Mouse (Mus musculus) limb, embryonic 14.5 days (tissue): Measurements from ENCODE around the gene Nkiras1. TPM values are rescaled to one million over a fixed set of nuclear protein-coding genes. Genes with fewer than 3 reads are reported as not detected.

ENCODE experiments used
- ATAC-seq: fragments of 200-750 bp; cut with Nextera tagmentation; 2 replicates; pipeline ENCODE4 v1.8.0; 2017; ENCODE audit warnings: low read depth, moderate number of reproducible peaks, moderate TSS enrichment; ENCODE audit not compliant: low FRiP score
- DNase-seq: peaks from one replicate; pipeline ENCODE4 v3.0.0-alpha.2; 2015; ENCODE audit warnings: low spot score
- H3K27ac ChIP-seq: fragments of 300-500 bp; sonication (generic); replicated peaks from 2 replicates; pipeline ENCODE4 v1.5.1; 2014; ENCODE audit warnings: low read depth, mild to moderate bottlenecking, low read length, moderate library complexity, mixed read lengths
- H3K27me3 ChIP-seq: fragments of 300-500 bp; sonication (generic); 2 replicates; pipeline ENCODE4 v1.6.1; 2014; ENCODE audit warnings: low read length, mixed read lengths; ENCODE audit not compliant: control insufficient read depth, insufficient read depth
- H3K36me3 ChIP-seq: fragments of 300-500 bp; sonication (generic); 2 replicates; pipeline ENCODE4 v1.6.1; 2014; ENCODE audit warnings: mild to moderate bottlenecking, low read length, moderate library complexity, mixed read lengths; ENCODE audit not compliant: control insufficient read depth, insufficient read depth
- H3K4me1 ChIP-seq: fragments of 300-500 bp; sonication (generic); 2 replicates; pipeline ENCODE4 v1.6.1; 2014; ENCODE audit warnings: antibody characterized with exemption, low read length, mixed read lengths; ENCODE audit not compliant: control insufficient read depth, insufficient read depth
- H3K4me2 ChIP-seq: fragments of 300-500 bp; sonication (generic); replicated peaks from 2 replicates; pipeline ENCODE4 v1.6.1; 2014; ENCODE audit warnings: low read depth, mild to moderate bottlenecking, low read length, moderate library complexity; ENCODE audit not compliant: severe bottlenecking
- H3K4me3 ChIP-seq: fragments of 300-500 bp; sonication (generic); replicated peaks from 2 replicates; pipeline ENCODE4 v1.5.1; 2014; ENCODE audit warnings: low read length
- H3K9ac ChIP-seq: fragments of 300-500 bp; sonication (generic); 2 replicates; pipeline ENCODE4 v1.6.1; 2014; ENCODE audit warnings: mild to moderate bottlenecking, low read depth, low read length, moderate library complexity; ENCODE audit not compliant: severe bottlenecking
- H3K9me3 ChIP-seq: fragments of 300-500 bp; sonication (generic); 2 replicates; pipeline ENCODE4 v1.6.1; 2016; ENCODE audit warnings: low read length; ENCODE audit not compliant: control insufficient read depth
- POLR2A ChIP-seq: fragments of 200-500 bp; IDR thresholded peaks from 2 replicates; pipeline ENCODE4 v1.8.0; 2012; ENCODE audit warnings: inconsistent platforms, mild to moderate bottlenecking, moderate library complexity, borderline replicate concordance; ENCODE audit not compliant: insufficient read depth, insufficient read length; ENCODE audit errors: extremely low read depth
- WGBS: fragments of 180-500 bp; shearing (Covaris S2); extraction: QIAGEN DNeasy Blood & Tissue Kit; methylation state at CpG from one replicate; pipeline ENCODE4 v1.1.7; 2014; 5-methylcytosine and 5-hydroxymethylcytosine counted together
- polyA plus RNA-seq, 2 experiments: library from polyadenylated mRNA; depleted of rRNA in 1 of 2; stranded (reverse) in 1 of 2; unstranded in 1 of 2; fragments of >200 nt; fragmentation: Nextera tagmentation in 1 of 2; extraction: Ambion mirVana in 1 of 2; gene quantifications; 2 replicates each; pipeline versions ENCODE4 v1.2.1 to v1.2.3; 2012 to 2014

Gene Nkiras1
- polyA plus RNA-seq, 2 experiments = 18.5 to 25.0 TPM

DNA sequence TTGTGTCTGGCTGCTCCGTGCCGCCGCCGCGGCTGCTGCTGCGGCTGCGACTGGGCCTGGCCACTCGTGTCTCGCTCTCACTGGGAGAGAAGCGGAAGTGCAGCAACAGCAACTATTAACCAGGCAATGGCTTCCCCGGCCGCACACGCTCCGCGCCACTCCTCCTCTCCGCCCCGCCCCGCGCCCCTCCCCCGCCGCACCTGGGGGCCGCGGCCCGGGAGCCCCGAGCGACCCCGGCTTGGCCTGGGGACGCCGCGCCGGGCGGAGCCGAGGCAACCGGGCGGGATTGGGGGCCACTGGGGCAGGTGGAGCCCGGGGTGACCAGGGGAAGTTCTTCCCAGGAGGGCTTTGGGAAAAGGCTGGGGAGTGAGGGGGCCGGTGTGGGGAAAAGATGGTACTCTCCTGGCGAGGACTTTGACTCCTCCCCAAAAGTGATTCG is 60.8 kb downstream of the Nkiras1 start, which contains the start of gene Ube2e1:
Gene Ube2e1, minus strand, starts transcription at position 167 of the 439 bp plus-strand sequence.
- DNase-seq (peak; percentile 75), ATAC-seq (peak; percentile 90)
- peak within 1 kb of the TSS; percentile 87 for H3K27ac ChIP-seq
- peaks cover 24% of the 10 kb centered on the region for H3K4me1 ChIP-seq
- peak within 1 kb of the TSS; percentile 94 for H3K4me3 ChIP-seq
- H3K36me3 ChIP-seq = peaks cover 7% of the 10 kb centered on the region; the same call in 1 of the 2 replicates
- H3K27me3 ChIP-seq = no peaks in the 10 kb centered on the region
- under 1% methylated on average over 25 of the region's 39 CpGs for whole genome bisulfite sequencing
- H3K9ac ChIP-seq = peak within 1 kb of the TSS; percentile 98
- TF ChIP-seq POLR2A = peak; percentile 76; the same call in 1 of the 2 replicates
- peak within 1 kb of the TSS; percentile 71 for H3K4me2 ChIP-seq
- H3K9me3 ChIP-seq = no peaks in the 10 kb centered on the region

Other genes starting within 250 kb of the Nkiras1 start
- 4.7 and 5.2 TPM in 2 replicates for gene Nr1d2, start 32.0 kb upstream of the Nkiras1 start, polyA plus RNA-seq (2012; rRNA removed)
- gene Nr1d2, start 32.0 kb upstream of the Nkiras1 start, polyA plus RNA-seq (2014; fragmentation: Nextera tagmentation; extraction: Ambion mirVana) = 9.7 and 9.8 TPM in 2 replicates
- 1,239 and 1,286 TPM in 2 replicates for gene Rpl15, start 255 bp downstream of the Nkiras1 start, polyA plus RNA-seq (2012; rRNA removed)
- 465 and 499 TPM in 2 replicates for gene Rpl15, start 255 bp downstream of the Nkiras1 start, polyA plus RNA-seq (2014; fragmentation: Nextera tagmentation; extraction: Ambion mirVana)
- gene Ube2e1, start 60.7 kb downstream of the Nkiras1 start, polyA plus RNA-seq (2012; rRNA removed) = 88.3 and 91.0 TPM in 2 replicates
- 51.7 and 51.8 TPM in 2 replicates for gene Ube2e1, start 60.7 kb downstream of the Nkiras1 start, polyA plus RNA-seq (2014; fragmentation: Nextera tagmentation; extraction: Ambion mirVana)